Mouse (Mus musculus) gastrocnemius, adult 8-10 months (tissue): ENCODE results near the gene Wbp1l. TPM values are rescaled to one million over a fixed set of nuclear protein-coding genes. Genes with fewer than 3 reads are reported as not detected.

ENCODE experiments used
- DNase-seq, 2 experiments: peaks; one replicate each; pipeline ENCODE4 v3.0.0; 2022; ENCODE audit warnings: low spot score in 2 of 2
- total RNA-seq, 4 experiments: library from RNA; stranded (reverse); gene quantifications; 2 replicates each; pipeline ENCODE4 v1.2.4; 2022

The Wbp1l gene
- total RNA-seq, 4 experiments from 2014 or later = 56.9 to 103 (median 59.7) TPM

- DNase-seq = no peak
These were observed 58.6 kb downstream of the Wbp1l start for GRCm38 (mm10) chr19:46657339-46658020.

GRCm38 (mm10) chr19:46658348-46658747 is 59.5 kb downstream of the Wbp1l start:
- no peak for DNase-seq

- no peak for DNase-seq
These were observed 60.0 kb downstream of the Wbp1l start for GRCm38 (mm10) chr19:46658851-46659250.

GRCm38 (mm10) chr19:46661511-46661910 is 62.6 kb downstream of the Wbp1l start:
- DNase-seq = no peak

- DNase-seq = no peak
These were observed 63.3 kb downstream of the Wbp1l start for GRCm38 (mm10) chr19:46662214-46662613.

- no peak for DNase-seq
These were observed 63.9 kb downstream of the Wbp1l start for GRCm38 (mm10) chr19:46662784-46663183.

GRCm38 (mm10) chr19:46665474-46665873 is 66.6 kb downstream of the Wbp1l start:
- no peak for DNase-seq

GRCm38 (mm10) chr19:46667300-46667699 is 68.4 kb downstream of the Wbp1l start:
- no peak for DNase-seq

- DNase-seq = no peak
These were observed 69.4 kb downstream of the Wbp1l start for GRCm38 (mm10) chr19:46668263-46668662.

- DNase-seq = no peak
These were observed 70.9 kb downstream of the Wbp1l start for GRCm38 (mm10) chr19:46669802-46670201.

- DNase-seq = peak in 1 of 2 experiments; percentile 29
These were observed 71.8 kb downstream of the Wbp1l start for GRCm38 (mm10) chr19:46670691-46671090.

GRCm38 (mm10) chr19:46672766-46673418 is 74.0 kb downstream of the Wbp1l start, which contains the start of gene Cyp17a1:
Gene Cyp17a1 (minus strand): TSS chr19:46673172.
- no peak for DNase-seq

GRCm38 (mm10) chr19:46675641-46676040 is 76.8 kb downstream of the Wbp1l start:
- DNase-seq = no peak

GRCm38 (mm10) chr19:46679720-46680383 is 81.0 kb downstream of the Wbp1l start:
- DNase-seq = no peak

- DNase-seq = peak; percentile 68 to 74
These were observed 90.8 kb downstream of the Wbp1l start, which contains the start of gene Borcs7 for GRCm38 (mm10) chr19:46689460-46690372. Gene Borcs7 (plus strand): TSS chr19:46689906.

GRCm38 (mm10) chr19:46690387-46690786 is 91.5 kb downstream of the Wbp1l start:
- DNase-seq = no peak

- DNase-seq = no peak
These were observed 92.2 kb downstream of the Wbp1l start for GRCm38 (mm10) chr19:46691078-46691477.

- no peak for DNase-seq
These were observed 94.3 kb downstream of the Wbp1l start for GRCm38 (mm10) chr19:46693146-46693545.

- DNase-seq = no peak
These were observed 97.6 kb downstream of the Wbp1l start for GRCm38 (mm10) chr19:46696482-46696881.

GRCm38 (mm10) chr19:46696943-46697342 is 98.1 kb downstream of the Wbp1l start:
- DNase-seq = no peak

- no peak for DNase-seq
These were observed 99.1 kb downstream of the Wbp1l start for GRCm38 (mm10) chr19:46697840-46698517.
